In the genomic region with DNA sequence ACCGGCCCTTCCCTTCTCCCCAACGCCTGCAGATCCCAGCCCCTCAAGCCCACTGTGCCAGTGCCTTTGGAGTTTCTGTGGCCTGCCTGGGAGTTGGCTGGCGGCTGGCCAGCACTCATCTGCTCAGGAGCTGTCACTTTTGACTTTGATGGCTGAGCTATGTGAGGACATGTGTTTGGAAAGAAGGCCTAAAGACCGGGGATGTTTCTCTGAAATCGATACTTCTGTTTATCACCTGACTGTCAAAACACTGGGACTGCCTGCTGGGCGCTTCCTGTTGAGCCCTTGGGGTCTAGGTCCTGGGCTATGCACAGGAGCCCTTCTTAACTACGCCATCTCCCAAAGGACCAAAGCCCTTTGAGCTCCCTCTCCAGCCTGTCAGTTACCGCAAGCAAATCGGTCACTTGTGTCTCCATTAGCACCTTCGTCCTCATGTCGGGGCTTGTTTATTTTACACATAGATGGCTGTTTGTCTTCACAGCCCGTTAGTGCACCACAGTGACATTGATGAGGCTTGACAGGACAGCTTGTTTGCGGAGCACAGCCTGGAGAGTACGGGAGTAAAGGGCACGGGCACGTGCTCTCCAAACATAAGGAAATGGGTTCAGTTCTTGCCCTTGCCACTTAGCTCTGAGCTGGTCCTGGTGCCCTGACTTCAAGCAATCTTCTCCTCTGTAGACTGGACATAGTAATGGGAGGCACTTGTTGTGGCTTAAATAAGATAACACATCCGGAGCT, we compare ENCODE assay signal across 15 mouse cellular contexts. TPM values are rescaled to one million over a fixed set of nuclear protein-coding genes. Genes with fewer than 3 reads are reported as not detected.
DNase-seq lines count a peak whose midpoint lies in the region; ATAC-seq and TF ChIP-seq lines count a peak whose summit lies in the region.
"Had no signal": no experiment of that assay in that cellular context is flagged by ENCODE, and none has a peak within 500 bp of the region (broad histone marks: within the 10 kb centered on the region; RNA-seq: fewer than 3 reads in every experiment).

No protein-coding gene starts in this region.

- peaks cover 18% of the 10 kb centered on the region for H3K4me1 ChIP-seq in heart, embryonic 15.5 days (replicated peaks)
- 0 out of 2 replicates have a peak, but pooled peaks cover 3% of the 10 kb centered on the region for H3K4me1 ChIP-seq in neural tube, embryonic 15.5 days
- H3K4me1 ChIP-seq in forebrain, postnatal 0 days (ENCODE audit: insufficient read depth): 0 out of 2 replicates have a peak, but pooled peaks cover 5% of the 10 kb centered on the region
- H3K4me1 ChIP-seq in intestine, embryonic 16.5 days (ENCODE audit: control insufficient read depth, insufficient read depth, low read length): no peaks in the 10 kb centered on the region

- WGBS in heart, embryonic 15.5 days: 16% methylated on average over 17 of the region's 17 CpGs
- 69% methylated on average over 17 of the region's 17 CpGs for WGBS in neural tube, embryonic 15.5 days
- WGBS in forebrain, postnatal 0 days: 37% methylated on average over 17 of the region's 17 CpGs
- WGBS in intestine, embryonic 16.5 days: 33% methylated on average over 17 of the region's 17 CpGs

- no peaks in the 10 kb centered on the region for H3K36me3 ChIP-seq in heart, embryonic 15.5 days
- no peaks in the 10 kb centered on the region for H3K36me3 ChIP-seq in neural tube, embryonic 15.5 days
- H3K36me3 ChIP-seq in forebrain, postnatal 0 days (ENCODE audit: insufficient read depth): no peaks in the 10 kb centered on the region
- H3K36me3 ChIP-seq in intestine, embryonic 16.5 days (ENCODE audit: control insufficient read depth, insufficient read depth, low read length): no peaks in the 10 kb centered on the region
- H3K36me3 ChIP-seq: midbrain, embryonic 12.5 days had no signal

- intact Hi-C loops in heart, postnatal 10 days (cut with DNase I): no loop called here

- peak overlapping the region; percentile 50 for H3K27ac ChIP-seq in heart, embryonic 15.5 days
- H3K27ac ChIP-seq in neural tube, embryonic 15.5 days (replicated peaks): no peak overlapping the region
- H3K27ac ChIP-seq in forebrain, postnatal 0 days (ENCODE audit: low read depth, low read length): no peak overlapping the region
- no peak overlapping the region for H3K27ac ChIP-seq in intestine, embryonic 16.5 days (ENCODE audit: low read length)
- H3K27ac ChIP-seq in layer of hippocampus, adult 2 months: no peak overlapping the region
- H3K27ac ChIP-seq: midbrain, embryonic 12.5 days had no signal

- no peak overlapping the region for H3K4me3 ChIP-seq in heart, embryonic 15.5 days
- no peak overlapping the region for H3K4me3 ChIP-seq in neural tube, embryonic 15.5 days (replicated peaks)
- no peak overlapping the region for H3K4me3 ChIP-seq in forebrain, postnatal 0 days (ENCODE audit: low read depth, low read length)
- no peak overlapping the region for H3K4me3 ChIP-seq in intestine, embryonic 16.5 days (ENCODE audit: low read length)
- no peak overlapping the region for H3K4me3 ChIP-seq in layer of hippocampus, adult 2 months
- H3K4me3 ChIP-seq: midbrain, embryonic 12.5 days had no signal

- peak overlapping the region; percentile 31 for H3K4me2 ChIP-seq in heart, embryonic 15.5 days
- H3K4me2 ChIP-seq in neural tube, embryonic 15.5 days: no peak overlapping the region
- H3K4me2 ChIP-seq in forebrain, postnatal 0 days (ENCODE audit: low read depth): no peak overlapping the region
- no peak overlapping the region for H3K4me2 ChIP-seq in intestine, embryonic 16.5 days (ENCODE audit: low read depth, low read length)
- H3K4me2 ChIP-seq: midbrain, embryonic 12.5 days had no signal

- no peak for ATAC-seq in heart, embryonic 15.5 days (replicated peaks; ENCODE audit: insufficient number of reproducible peaks, insufficient read depth, low FRiP score, low read depth)
- ATAC-seq in neural tube, embryonic 15.5 days (ENCODE audit: low FRiP score): no peak
- peak; percentile 72 for ATAC-seq in forebrain, postnatal 0 days
- no peak for ATAC-seq in intestine, embryonic 16.5 days

- TF ChIP-seq CTCF in forebrain, postnatal 0 days (IDR thresholded peaks at IDR 0.05; ENCODE audit: low read depth): no peak
- TF ChIP-seq CTCF in layer of hippocampus, adult 2 months (conservative IDR thresholded peaks at IDR 0.05): no peak

- H3K9me3 ChIP-seq in heart, embryonic 15.5 days (replicated peaks): no peaks in the 10 kb centered on the region
- H3K9me3 ChIP-seq in neural tube, embryonic 15.5 days (replicated peaks): no peaks in the 10 kb centered on the region
- no peaks in the 10 kb centered on the region for H3K9me3 ChIP-seq in forebrain, postnatal 0 days (ENCODE audit: low read length)
- no peaks in the 10 kb centered on the region for H3K9me3 ChIP-seq in intestine, embryonic 16.5 days (ENCODE audit: control insufficient read depth, low read length)

- no peak overlapping the region for H3K9ac ChIP-seq in heart, embryonic 15.5 days
- H3K9ac ChIP-seq in neural tube, embryonic 15.5 days (replicated peaks): no peak overlapping the region
- H3K9ac ChIP-seq in forebrain, postnatal 0 days: no peak overlapping the region
- no peak overlapping the region for H3K9ac ChIP-seq in intestine, embryonic 16.5 days (ENCODE audit: low read depth, low read length)
- H3K9ac ChIP-seq: midbrain, embryonic 12.5 days had no signal

- DNase-seq in heart, postnatal 10 days: no peak
- peak; percentile 28 for DNase-seq in neural tube, embryonic 10.5 days (ENCODE audit: extremely low spot score, low spot score)
- peak; percentile 37 for DNase-seq in forebrain, postnatal 0 days
- peak; percentile 41 for DNase-seq in yolk sac, embryonic 10.5 days (ENCODE audit: low spot score)
- DNase-seq in layer of hippocampus, adult 2 months (ENCODE audit: low spot score in 2 of 2): no peak
- DNase-seq: adrenal gland, postnatal 10 days; gastrocnemius, postnatal 36 days; kidney, adult 11 months; lung, adult 18-20 months had no signal

- H3K27me3 ChIP-seq in heart, embryonic 15.5 days: no peaks in the 10 kb centered on the region
- no peaks in the 10 kb centered on the region for H3K27me3 ChIP-seq in neural tube, embryonic 15.5 days (replicated peaks)
- no peaks in the 10 kb centered on the region for H3K27me3 ChIP-seq in forebrain, postnatal 0 days (ENCODE audit: insufficient read depth, low read length)
- H3K27me3 ChIP-seq in intestine, embryonic 16.5 days (replicated peaks; ENCODE audit: control insufficient read depth, insufficient read depth, low read length): no peaks in the 10 kb centered on the region
- H3K27me3 ChIP-seq: CH12.LX had no signal

RNA-seq across cellular contexts. Expression of gene Dupd1, which starts 5.4 kb away (rescaled TPM):
- 0.14 and 0.32 TPM in 2 replicates for polyA plus RNA-seq in heart, embryonic 15.5 days (2015; fragmentation: Nextera tagmentation; extraction: Ambion mirVana)
- under 1 TPM in 1 of 2 experiments, not detected in 1; 0.45 TPM for total RNA-seq in heart, postnatal 10 days (2021)
- 0.15 and 0.22 TPM in 2 replicates for polyA plus RNA-seq in neural tube, embryonic 15.5 days (2015; fragmentation: Nextera tagmentation; extraction: Ambion mirVana)
- total RNA-seq in forebrain, postnatal 0 days (2014; rRNA removed): 0.24 TPM in 1 of 2 replicates, not detected in the other
- polyA plus RNA-seq in forebrain, postnatal 0 days (2015; fragmentation: Nextera tagmentation; extraction: Ambion mirVana): 0.33 and 0.35 TPM in 2 replicates
- not detected in 2 replicates for polyA plus RNA-seq in intestine, embryonic 16.5 days (2015; fragmentation: Nextera tagmentation; extraction: Ambion mirVana)
- under 1 TPM in 1 of 2 experiments, not detected in 1; 0.42 TPM for total RNA-seq in layer of hippocampus, adult 2 months (2021)
- total RNA-seq: CH12.LX had no signal
- polyA plus RNA-seq: midbrain, embryonic 12.5 days; small intestine, adult 2 months had no signal

RNA-seq across cellular contexts. Expression of gene Samd8, which starts 30.5 kb away (rescaled TPM):
- 7.7 and 8.9 TPM in 2 replicates for polyA plus RNA-seq in heart, embryonic 15.5 days (2015; fragmentation: Nextera tagmentation; extraction: Ambion mirVana)
- total RNA-seq in heart, postnatal 10 days (2021): 10 to 100 TPM; 27.2 to 30.5 TPM
- 16.1 and 20.6 TPM in 2 replicates for polyA plus RNA-seq in neural tube, embryonic 15.5 days (2015; fragmentation: Nextera tagmentation; extraction: Ambion mirVana)
- total RNA-seq in forebrain, postnatal 0 days (2014; rRNA removed): 62.4 and 67.6 TPM in 2 replicates
- 18.2 and 28.4 TPM in 2 replicates for polyA plus RNA-seq in forebrain, postnatal 0 days (2015; fragmentation: Nextera tagmentation; extraction: Ambion mirVana)
- polyA plus RNA-seq in intestine, embryonic 16.5 days (2015; fragmentation: Nextera tagmentation; extraction: Ambion mirVana): 11.4 and 12.5 TPM in 2 replicates
- total RNA-seq in layer of hippocampus, adult 2 months (2021): 10 to 100 TPM; 79.3 to 82.6 TPM

RNA-seq across cellular contexts. Expression of gene Dusp13, which starts 31.2 kb away (rescaled TPM):
- polyA plus RNA-seq in heart, embryonic 15.5 days (2015; fragmentation: Nextera tagmentation; extraction: Ambion mirVana): 0.18 TPM in 1 of 2 replicates, not detected in the other
- total RNA-seq in heart, postnatal 10 days (2021): under 1 TPM in 1 of 2 experiments, not detected in 1; 0.60 TPM
- 0.23 TPM in 1 of 2 replicates, not detected in the other for polyA plus RNA-seq in neural tube, embryonic 15.5 days (2015; fragmentation: Nextera tagmentation; extraction: Ambion mirVana)
- 0.57 TPM in 1 of 2 replicates, not detected in the other for total RNA-seq in forebrain, postnatal 0 days (2014; rRNA removed)
- polyA plus RNA-seq in forebrain, postnatal 0 days (2015; fragmentation: Nextera tagmentation; extraction: Ambion mirVana): 0.23 TPM in 1 of 2 replicates, not detected in the other
- polyA plus RNA-seq in intestine, embryonic 16.5 days (2015; fragmentation: Nextera tagmentation; extraction: Ambion mirVana): not detected in 2 replicates
- under 1 TPM; 0.32 to 0.84 TPM for total RNA-seq in layer of hippocampus, adult 2 months (2021)
- total RNA-seq: CH12.LX had no signal
- polyA plus RNA-seq: midbrain, embryonic 12.5 days had no signal

Comparison
In these comparisons a context has a peak if more than half of its experiments do, and no peak if none do; other contexts are left out.
1. DNase-seq: peak in neural tube, embryonic 10.5 days (single experiment), forebrain, postnatal 0 days (single experiment) and yolk sac, embryonic 10.5 days (single experiment); none in heart, postnatal 10 days (0 of 2) and layer of hippocampus, adult 2 months (0 of 2).